Mouse (Mus musculus) cortical plate, adult 2 months (tissue): ENCODE measurements around the gene Mapk6. TPM values are rescaled to one million over a fixed set of nuclear protein-coding genes. Genes with fewer than 3 reads are reported as not detected.

ENCODE experiments used
- H3K27ac ChIP-seq: fragments of 200-500 bp; 2 replicates; pipeline ENCODE4 v1.5.1; 2012; ENCODE audit warnings: low read length, control low read depth, inconsistent platforms; ENCODE audit not compliant: insufficient read depth
- H3K4me1 ChIP-seq: fragments of 200-500 bp; 2 replicates; pipeline ENCODE4 v1.6.1; 2011; ENCODE audit warnings: low read length; ENCODE audit not compliant: control insufficient read depth, insufficient read depth
- H3K4me3 ChIP-seq: fragments of 200-500 bp; 2 replicates; pipeline ENCODE4 v1.5.1; 2011; ENCODE audit warnings: mild to moderate bottlenecking, low read length, control low read depth; ENCODE audit not compliant: insufficient read depth
- CTCF ChIP-seq: fragments of 200-500 bp; IDR thresholded peaks from 2 replicates; pipeline ENCODE4 v1.5.1; 2011; ENCODE audit warnings: mild to moderate bottlenecking, control low read depth, low read length; ENCODE audit not compliant: insufficient read depth; ENCODE audit errors: extremely low read depth
- POLR2A ChIP-seq: fragments of 200-500 bp; IDR thresholded peaks from 2 replicates; pipeline ENCODE4 v1.6.1; 2011; ENCODE audit warnings: mild to moderate bottlenecking, low read length, control low read depth; ENCODE audit not compliant: insufficient read depth; ENCODE audit errors: extremely low read depth
- polyA plus RNA-seq: library from polyadenylated mRNA; depleted of rRNA; stranded (reverse); fragments of >200 nt; gene quantifications from 2 replicates; pipeline ENCODE4 v1.2.3, GENCODE M21; 2012

The Mapk6 gene
- polyA plus RNA-seq, 1 experiment = 43.6 TPM

GRCm38 (mm10) chr9:75393251-75393650 lies 16.6 kb downstream of the Mapk6 start:
- Histone ChIP-seq H3K27ac (no peak overlapping the region), H3K4me3 (no peak overlapping the region), H3K4me1 (no peaks in the 10 kb centered on the region)
- no peak for TF ChIP-seq CTCF
- TF ChIP-seq POLR2A = no peak

- no peaks in the 10 kb centered on the region for H3K4me1 ChIP-seq
- H3K27ac ChIP-seq = no peak overlapping the region
- H3K4me3 ChIP-seq = no peak overlapping the region
- TF ChIP-seq POLR2A = no peak
- TF ChIP-seq CTCF = no peak
Observed at GRCm38 (mm10) chr9:75385218-75385974, 24.4 kb downstream of the Mapk6 start.

- TF ChIP-seq POLR2A = no peak
- no peak for TF ChIP-seq CTCF
- no peaks in the 10 kb centered on the region for H3K4me1 ChIP-seq
- H3K27ac ChIP-seq = no peak overlapping the region
- no peak overlapping the region for H3K4me3 ChIP-seq
Observed at GRCm38 (mm10) chr9:75384337-75384962, 25.4 kb downstream of the Mapk6 start.

DNA sequence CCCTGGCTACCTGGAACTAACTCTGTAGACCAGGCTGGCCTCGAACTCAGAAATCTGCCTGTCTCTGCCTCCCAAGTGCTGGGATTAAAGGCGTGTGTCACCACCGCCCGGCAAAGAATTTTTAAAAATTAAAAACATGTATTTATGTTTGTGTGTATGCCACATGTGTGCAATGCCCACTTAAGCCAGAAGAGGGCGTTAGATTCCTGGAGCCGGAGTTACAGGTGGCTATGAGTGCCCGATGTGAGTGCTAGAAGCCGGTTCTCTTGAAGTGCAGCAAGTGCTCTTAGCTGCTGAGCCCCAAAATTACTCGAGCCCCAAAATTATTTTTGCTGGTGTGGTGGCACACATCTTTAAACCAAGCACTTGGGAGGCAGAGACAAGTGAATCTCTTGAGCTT lies 26.0 kb downstream of the Mapk6 start:
- no peak overlapping the region for H3K4me3 ChIP-seq
- TF ChIP-seq POLR2A (no peak), CTCF (no peak)
- H3K4me1 ChIP-seq = no peaks in the 10 kb centered on the region
- no peak overlapping the region for H3K27ac ChIP-seq

DNA sequence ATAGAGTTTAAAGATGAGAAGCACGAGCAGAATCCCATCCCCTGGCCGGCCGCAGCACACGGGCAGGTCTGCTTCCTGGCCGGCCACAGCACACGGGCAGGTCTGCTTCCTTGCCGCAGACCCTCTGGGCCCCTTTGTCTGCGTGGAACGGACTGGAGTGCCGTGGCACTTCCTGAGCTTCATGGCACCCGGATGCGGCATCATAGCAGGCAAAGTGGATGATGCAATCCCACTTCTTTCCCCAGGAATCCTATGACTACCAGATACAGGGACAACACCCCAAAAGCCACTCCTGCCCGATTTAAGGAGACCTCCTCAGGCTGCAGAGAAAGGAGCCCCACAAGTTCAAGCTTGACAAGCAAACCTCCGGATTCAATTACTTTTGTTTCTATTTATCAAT lies 27.0 kb downstream of the Mapk6 start:
- Histone ChIP-seq H3K4me3 (no peak overlapping the region), H3K4me1 (no peaks in the 10 kb centered on the region), H3K27ac (no peak overlapping the region)
- TF ChIP-seq CTCF = no peak
- TF ChIP-seq POLR2A = no peak

DNA sequence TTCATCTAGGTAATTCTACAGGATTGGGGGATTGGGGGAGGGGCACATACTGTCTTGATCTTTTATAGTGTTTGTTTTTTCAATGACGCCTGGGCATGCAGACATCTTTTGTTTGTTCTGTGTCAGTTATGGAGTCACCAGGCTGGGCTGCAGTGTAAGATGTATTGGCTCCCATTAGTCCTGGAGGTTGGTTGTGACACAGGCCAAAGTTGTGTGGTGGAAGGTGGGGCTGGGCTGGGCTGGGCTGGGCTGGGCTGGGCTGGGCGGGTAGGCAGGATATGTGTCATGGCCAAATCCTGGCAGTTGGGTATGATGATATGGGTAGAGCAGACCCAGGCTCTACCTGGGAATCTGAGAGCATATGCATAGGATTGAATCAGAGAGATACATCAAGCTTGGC lies 31.0 kb downstream of the Mapk6 start:
- Histone ChIP-seq H3K27ac (no peak overlapping the region), H3K4me3 (no peak overlapping the region), H3K4me1 (no peaks in the 10 kb centered on the region)
- no peak for TF ChIP-seq POLR2A
- no peak for TF ChIP-seq CTCF

DNA sequence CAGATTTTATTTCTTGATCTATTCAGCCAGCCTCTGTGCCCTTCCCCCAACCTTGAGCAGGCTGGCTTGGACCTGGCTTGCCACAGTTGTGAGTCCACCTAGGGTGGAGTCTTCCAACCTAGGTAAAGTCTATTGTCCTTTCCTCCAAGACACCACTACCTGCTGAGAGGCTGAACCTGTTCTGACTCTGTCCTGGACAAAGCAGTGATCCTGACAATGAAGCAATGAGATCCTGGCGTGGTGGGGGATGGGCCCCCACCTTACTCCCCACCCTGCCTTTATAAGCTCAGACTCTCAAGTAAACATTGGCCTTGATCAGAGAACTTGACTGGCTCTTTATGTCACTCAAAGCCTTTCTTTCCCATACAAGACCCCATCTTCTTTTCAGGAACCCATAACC lies 33.4 kb downstream of the Mapk6 start:
- TF ChIP-seq POLR2A (no peak), CTCF (no peak)
- no peak overlapping the region for H3K27ac ChIP-seq
- H3K4me1 ChIP-seq = no peaks in the 10 kb centered on the region
- no peak overlapping the region for H3K4me3 ChIP-seq

- Histone ChIP-seq H3K4me1 (no peaks in the 10 kb centered on the region), H3K27ac (no peak overlapping the region), H3K4me3 (no peak overlapping the region)
- TF ChIP-seq POLR2A (no peak), CTCF (no peak)
Observed at GRCm38 (mm10) chr9:75375606-75376005, 34.2 kb downstream of the Mapk6 start.

GRCm38 (mm10) chr9:75368779-75369178 lies 41.0 kb downstream of the Mapk6 start:
- Histone ChIP-seq H3K4me3 (no peak overlapping the region), H3K27ac (no peak overlapping the region), H3K4me1 (0 out of 2 replicates have a peak, but pooled peaks cover 2% of the 10 kb centered on the region)
- TF ChIP-seq CTCF (no peak), POLR2A (no peak)

DNA sequence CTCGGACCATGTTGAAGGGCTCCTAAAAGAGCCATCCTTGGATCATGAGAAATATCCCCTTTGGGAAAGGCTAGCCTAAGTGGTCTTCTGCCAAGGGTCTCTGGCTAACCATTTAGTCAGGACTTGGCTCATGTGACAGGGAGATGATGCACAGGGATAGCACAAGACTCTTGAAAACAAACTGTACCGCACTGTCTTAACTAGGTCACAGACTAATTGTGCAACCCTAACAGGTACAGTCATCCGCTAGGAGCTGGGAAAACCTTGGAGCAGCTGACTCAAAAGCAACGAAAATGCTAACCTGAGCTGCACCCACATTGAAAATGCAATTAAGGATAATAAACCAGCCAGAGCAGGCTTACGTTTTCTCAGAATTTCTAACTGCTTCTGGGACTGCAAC lies 43.6 kb downstream of the Mapk6 start:
- TF ChIP-seq CTCF (no peak), POLR2A (no peak)
- no peak overlapping the region for H3K27ac ChIP-seq
- no peak overlapping the region for H3K4me3 ChIP-seq

More for the DNA sequence above, 43.6 kb downstream of the Mapk6 start:
- H3K4me1 ChIP-seq = 0 out of 2 replicates have a peak, but pooled peaks cover 2% of the 10 kb centered on the region
